ENCODE assay signal across 16 mouse cellular contexts in genomic region chr4:89361316-89361715, GRCm38 (mm10). TPM values are rescaled to one million over a fixed set of nuclear protein-coding genes. Genes with fewer than 3 reads are reported as not detected.
"Had no signal": no experiment of that assay in that cellular context is flagged by ENCODE, and none has a peak within 500 bp of the region (broad histone marks: within the 10 kb centered on the region; RNA-seq: fewer than 3 reads in every experiment).

No protein-coding gene starts in this region.

- H3K27ac ChIP-seq: neural tube, embryonic 15.5 days; stomach, embryonic 15.5 days; stomach, postnatal 0 days had no signal

- H3K9ac ChIP-seq: neural tube, embryonic 15.5 days; stomach, embryonic 15.5 days had no signal

- H3K36me3 ChIP-seq: neural tube, embryonic 15.5 days; stomach, embryonic 15.5 days had no signal

- H3K9me3 ChIP-seq: neural tube, embryonic 15.5 days; stomach, embryonic 15.5 days had no signal

- H3K4me2 ChIP-seq: neural tube, embryonic 15.5 days; stomach, embryonic 15.5 days had no signal

- H3K4me3 ChIP-seq: neural tube, embryonic 15.5 days; stomach, embryonic 15.5 days had no signal

- DNase-seq: retina, postnatal 1 day; right cerebral cortex, adult 18-20 months; right cerebral cortex, postnatal 14 days; right cerebral cortex, postnatal 25 days; right cerebral cortex, postnatal 4 days; spleen, adult 18-20 months; thymus, adult 18-20 months; thymus, adult 2 months; thymus, postnatal 14 days; thymus, postnatal 25 days; thymus, postnatal 36 days; thymus, postnatal 4 days had no signal

- H3K4me1 ChIP-seq: neural tube, embryonic 15.5 days; stomach, embryonic 15.5 days had no signal

- H3K27me3 ChIP-seq: neural tube, embryonic 15.5 days; stomach, embryonic 15.5 days had no signal

RNA-seq across cellular contexts. Expression of gene Cdkn2b, which starts 50.5 kb away (rescaled TPM):
- total RNA-seq: neutrophil, adult 5-6 weeks had no signal
